Mouse (Mus musculus) cerebellum, adult (tissue): Measurements from ENCODE around the gene Adgrl2.

Experiments used
- ATAC-seq: cut with Nextera tagmentation; 2 replicates; pipeline ENCODE4 v1.9.2; 2017; ENCODE audit warnings: mild to moderate bottlenecking, moderate library complexity, mixed read lengths; ENCODE audit not compliant: insufficient number of reproducible peaks, low FRiP score, low TSS enrichment

The Adgrl2 gene

GRCm38 (mm10) chr3:148895396-148896109 lies 94.8 kb downstream of the Adgrl2 start:
- no peak for ATAC-seq

- no peak for ATAC-seq
Measured at GRCm38 (mm10) chr3:148894867-148895266, 95.5 kb downstream of the Adgrl2 start.

GRCm38 (mm10) chr3:148887902-148888301 lies 102.5 kb downstream of the Adgrl2 start:
- no peak for ATAC-seq

- no peak for ATAC-seq
Measured at GRCm38 (mm10) chr3:148886956-148887355, 103.4 kb downstream of the Adgrl2 start.

GRCm38 (mm10) chr3:148885980-148886668 lies 104.2 kb downstream of the Adgrl2 start:
- no peak for ATAC-seq

- ATAC-seq, result no peak
Measured at GRCm38 (mm10) chr3:148885184-148885583, 105.2 kb downstream of the Adgrl2 start.

- no peak for ATAC-seq
Measured at GRCm38 (mm10) chr3:148881431-148881830, 108.9 kb downstream of the Adgrl2 start.

- ATAC-seq, result no peak
Measured at GRCm38 (mm10) chr3:148872563-148872962, 117.8 kb downstream of the Adgrl2 start.

GRCm38 (mm10) chr3:148871792-148872464 lies 118.4 kb downstream of the Adgrl2 start:
- ATAC-seq, result no peak

- no peak for ATAC-seq
Measured at GRCm38 (mm10) chr3:148867618-148868017, 122.7 kb downstream of the Adgrl2 start.

GRCm38 (mm10) chr3:148866633-148867032 lies 123.7 kb downstream of the Adgrl2 start:
- ATAC-seq, result no peak

- ATAC-seq, result no peak
Measured at GRCm38 (mm10) chr3:148866053-148866452, 124.3 kb downstream of the Adgrl2 start.

- ATAC-seq, result no peak
Measured at GRCm38 (mm10) chr3:148865234-148865633, 125.1 kb downstream of the Adgrl2 start.

- ATAC-seq, result no peak
Measured at GRCm38 (mm10) chr3:148861860-148862259, 128.5 kb downstream of the Adgrl2 start.

GRCm38 (mm10) chr3:148854306-148854910 lies 135.9 kb downstream of the Adgrl2 start:
- no peak for ATAC-seq

GRCm38 (mm10) chr3:148853372-148853771 lies 137.0 kb downstream of the Adgrl2 start:
- ATAC-seq, result no peak

- ATAC-seq, result no peak
Measured at GRCm38 (mm10) chr3:148852556-148852955, 137.8 kb downstream of the Adgrl2 start.

GRCm38 (mm10) chr3:148850821-148851220 lies 139.5 kb downstream of the Adgrl2 start:
- no peak for ATAC-seq

- ATAC-seq, result no peak
Measured at GRCm38 (mm10) chr3:148848366-148848765, 142.0 kb downstream of the Adgrl2 start.

GRCm38 (mm10) chr3:148844182-148844581 lies 146.2 kb downstream of the Adgrl2 start:
- no peak for ATAC-seq

- ATAC-seq, result no peak
Measured at GRCm38 (mm10) chr3:148842533-148842932, 147.8 kb downstream of the Adgrl2 start.
